Mouse (Mus musculus) limb, embryonic 12.5 days (tissue): ENCODE measurements around the gene Cbfb. TPM values are rescaled to one million over a fixed set of nuclear protein-coding genes. Genes with fewer than 3 reads are reported as not detected.

Experiments used
- ATAC-seq: fragments of 200-750 bp; cut with Nextera tagmentation; 2 replicates; pipeline ENCODE4 v1.8.0; 2017; ENCODE audit warnings: low read depth, moderate TSS enrichment; ENCODE audit not compliant: insufficient number of reproducible peaks, insufficient read depth, low FRiP score, low TSS enrichment
- H3K27ac ChIP-seq: fragments of 300-500 bp; sonication (generic); 2 replicates; pipeline ENCODE4 v1.5.1; 2016; ENCODE audit warnings: mild to moderate bottlenecking, moderate library complexity
- H3K27me3 ChIP-seq: fragments of 300-500 bp; sonication (generic); 2 replicates; pipeline ENCODE4 v1.6.1; 2016; ENCODE audit warnings: mild to moderate bottlenecking, moderate library complexity
- H3K36me3 ChIP-seq: fragments of 300-500 bp; sonication (generic); 2 replicates; pipeline ENCODE4 v1.6.1; 2016; ENCODE audit warnings: mild to moderate bottlenecking, moderate library complexity
- H3K4me1 ChIP-seq: fragments of 300-500 bp; sonication (generic); replicated peaks from 2 replicates; pipeline ENCODE4 v1.6.1; 2016
- H3K4me2 ChIP-seq: fragments of 300-500 bp; sonication (generic); 2 replicates; pipeline ENCODE4 v1.6.1; 2016; ENCODE audit warnings: mild to moderate bottlenecking, moderate library complexity
- H3K4me3 ChIP-seq: fragments of 300-500 bp; sonication (generic); replicated peaks from 2 replicates; pipeline ENCODE4 v1.5.1; 2016; ENCODE audit warnings: mild to moderate bottlenecking
- H3K9ac ChIP-seq: fragments of 300-500 bp; sonication (generic); replicated peaks from 2 replicates; pipeline ENCODE4 v1.6.1; 2016; ENCODE audit warnings: mild to moderate bottlenecking, moderate library complexity
- H3K9me3 ChIP-seq: fragments of 300-500 bp; sonication (generic); 2 replicates; pipeline ENCODE4 v1.6.1; 2016; ENCODE audit warnings: mild to moderate bottlenecking, moderate library complexity
- WGBS: fragments of 180-500 bp; shearing (Covaris S2); methylation state at CpG from one replicate; pipeline ENCODE4 v1.1.7; 2016; 5-methylcytosine and 5-hydroxymethylcytosine counted together
- polyA plus RNA-seq: library from polyadenylated mRNA; unstranded; fragments of >200 nt; fragmentation: Nextera tagmentation; extraction: Ambion mirVana; gene quantifications from 2 replicates; pipeline ENCODE4 v1.2.1, GENCODE M21; 2016

Cbfb gene
- polyA plus RNA-seq, 1 experiment from 2014 or later: 109 TPM

GRCm38 (mm10) chr8:105186467-105187005 lies 16.1 kb downstream of the Cbfb start:
- Histone ChIP-seq H3K4me2 (no peak overlapping the region), H3K27ac (no peak overlapping the region), H3K27me3 (no peaks in the 10 kb centered on the region), H3K36me3 (peaks cover 45% of the 10 kb centered on the region), H3K4me3 (no peak overlapping the region), H3K9me3 (no peaks in the 10 kb centered on the region), H3K9ac (no peak overlapping the region), H3K4me1 (peaks cover 7% of the 10 kb centered on the region)
- WGBS: 73% methylated on average over 1 of the region's 1 CpGs
- ATAC-seq: no peak

DNA sequence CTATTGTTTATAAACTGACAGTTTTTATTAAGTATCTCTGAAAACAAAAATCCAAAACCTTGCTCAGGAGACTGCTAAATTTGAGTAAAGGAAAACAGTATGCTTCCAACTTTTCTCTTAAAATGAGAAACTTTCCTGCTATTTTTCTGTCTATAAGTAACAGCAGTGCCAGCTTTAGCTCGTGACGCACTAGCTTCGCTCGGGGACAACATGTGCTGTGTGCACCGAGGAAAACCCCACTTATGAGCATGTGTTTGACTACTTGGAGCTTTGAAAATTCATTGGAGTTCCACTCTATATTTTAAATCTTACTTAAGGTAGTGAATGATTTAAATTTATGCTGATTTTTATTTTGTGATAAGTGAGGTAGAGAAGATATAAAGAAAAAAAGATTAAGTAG lies 21.7 kb downstream of the Cbfb start:
- Histone ChIP-seq H3K4me3 (no peak overlapping the region), H3K9me3 (no peaks in the 10 kb centered on the region), H3K27me3 (no peaks in the 10 kb centered on the region), H3K4me1 (no peaks in the 10 kb centered on the region), H3K36me3 (peaks cover 59% of the 10 kb centered on the region), H3K27ac (no peak overlapping the region), H3K4me2 (no peak overlapping the region), H3K9ac (no peak overlapping the region)
- 93% methylated on average over 5 of the region's 5 CpGs for WGBS
- no peak for ATAC-seq

- WGBS: 93% methylated on average over 1 of the region's 1 CpGs
- peaks cover 59% of the 10 kb centered on the region for H3K36me3 ChIP-seq
- no peaks in the 10 kb centered on the region for H3K4me1 ChIP-seq
- no peak overlapping the region for H3K4me2 ChIP-seq
- no peaks in the 10 kb centered on the region for H3K27me3 ChIP-seq
- ATAC-seq: no peak
- H3K27ac ChIP-seq: no peak overlapping the region
- H3K4me3 ChIP-seq: no peak overlapping the region
- H3K9ac ChIP-seq: no peak overlapping the region
- H3K9me3 ChIP-seq: no peaks in the 10 kb centered on the region
Measured at GRCm38 (mm10) chr8:105205748-105206147, 35.3 kb downstream of the Cbfb start.

- Histone ChIP-seq H3K36me3 (peaks cover 57% of the 10 kb centered on the region), H3K27me3 (no peaks in the 10 kb centered on the region), H3K4me1 (no peaks in the 10 kb centered on the region), H3K9ac (no peak overlapping the region), H3K4me2 (no peak overlapping the region), H3K9me3 (no peaks in the 10 kb centered on the region), H3K4me3 (no peak overlapping the region), H3K27ac (no peak overlapping the region)
- ATAC-seq: no peak
- WGBS: 80% methylated on average over 7 of the region's 7 CpGs
Measured at GRCm38 (mm10) chr8:105206766-105207275, 36.3 kb downstream of the Cbfb start.

DNA sequence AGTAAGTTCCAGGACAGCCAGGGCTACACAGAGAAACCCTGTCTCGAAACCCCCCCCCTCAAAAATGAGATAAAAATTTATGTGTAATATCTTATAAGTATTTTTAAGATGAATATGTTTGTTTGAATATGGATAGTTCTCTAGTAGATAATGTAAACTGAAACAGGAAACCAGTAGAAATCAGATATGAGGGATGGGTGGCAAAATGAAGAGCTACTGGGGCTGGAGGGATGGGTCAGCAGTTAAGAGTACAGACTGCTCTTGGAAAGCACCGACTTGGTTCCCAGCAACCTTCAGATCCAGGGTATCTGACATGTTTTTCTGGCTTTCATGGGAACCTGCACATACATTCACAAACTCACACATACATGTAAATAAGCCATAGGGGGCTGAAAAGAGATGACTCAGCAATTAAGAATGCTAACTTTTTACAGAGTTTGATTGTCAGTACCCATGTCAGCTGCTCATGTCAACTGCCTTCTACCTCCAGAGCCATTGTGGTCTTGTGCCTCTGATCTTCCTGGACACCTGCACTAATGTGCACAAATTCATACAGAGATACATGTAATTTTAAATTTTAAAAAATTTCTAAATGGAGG lies 37.3 kb downstream of the Cbfb start:
- 92% methylated on average over 2 of the region's 2 CpGs for WGBS
- no peaks in the 10 kb centered on the region for H3K27me3 ChIP-seq
- no peaks in the 10 kb centered on the region for H3K9me3 ChIP-seq
- H3K27ac ChIP-seq: no peak overlapping the region
- no peak overlapping the region for H3K4me2 ChIP-seq
- no peak overlapping the region for H3K9ac ChIP-seq
- no peak for ATAC-seq
- H3K4me3 ChIP-seq: no peak overlapping the region
- no peaks in the 10 kb centered on the region for H3K4me1 ChIP-seq
- peaks cover 51% of the 10 kb centered on the region for H3K36me3 ChIP-seq

- Histone ChIP-seq H3K36me3 (peaks cover 51% of the 10 kb centered on the region), H3K27ac (no peak overlapping the region), H3K9me3 (no peaks in the 10 kb centered on the region), H3K4me2 (no peak overlapping the region), H3K4me1 (no peaks in the 10 kb centered on the region), H3K4me3 (no peak overlapping the region), H3K27me3 (no peaks in the 10 kb centered on the region), H3K9ac (no peak overlapping the region)
- 84% methylated on average over 1 of the region's 1 CpGs for WGBS
- ATAC-seq: no peak
Measured at GRCm38 (mm10) chr8:105209153-105210110, 39.0 kb downstream of the Cbfb start.

- H3K27me3 ChIP-seq: no peaks in the 10 kb centered on the region
- WGBS: 87% methylated on average over 5 of the region's 5 CpGs
Measured at GRCm38 (mm10) chr8:105214104-105214503, 43.6 kb downstream of the Cbfb start.

GRCm38 (mm10) chr8:105217926-105218522 lies 47.5 kb downstream of the Cbfb start:
- no peak overlapping the region for H3K9ac ChIP-seq
- H3K4me1 ChIP-seq: no peaks in the 10 kb centered on the region
- no peak overlapping the region for H3K27ac ChIP-seq
- 81% methylated on average over 5 of the region's 5 CpGs for WGBS
- ATAC-seq: no peak
- H3K4me2 ChIP-seq: no peak overlapping the region
- H3K36me3 ChIP-seq: peaks cover 34% of the 10 kb centered on the region
- H3K9me3 ChIP-seq: no peaks in the 10 kb centered on the region
- H3K27me3 ChIP-seq: no peaks in the 10 kb centered on the region
- no peak overlapping the region for H3K4me3 ChIP-seq

More at GRCm38 (mm10) chr8:105214104-105214503, 43.6 kb downstream of the Cbfb start:
- ATAC-seq: no peak
- Histone ChIP-seq H3K9me3 (no peaks in the 10 kb centered on the region), H3K36me3 (peaks cover 51% of the 10 kb centered on the region), H3K9ac (no peak overlapping the region), H3K4me3 (no peak overlapping the region), H3K27ac (no peak overlapping the region), H3K4me1 (no peaks in the 10 kb centered on the region), H3K4me2 (no peak overlapping the region)

GRCm38 (mm10) chr8:105223850-105224249 lies 53.4 kb downstream of the Cbfb start:
- Histone ChIP-seq H3K4me1 (peaks cover 18% of the 10 kb centered on the region), H3K9me3 (no peaks in the 10 kb centered on the region), H3K4me2 (peak overlapping the region; percentile 85; the same call in 1 of the 2 replicates), H3K4me3 (no peak overlapping the region), H3K27me3 (no peaks in the 10 kb centered on the region), H3K27ac (no peak overlapping the region), H3K9ac (no peak overlapping the region), H3K36me3 (no peaks in the 10 kb centered on the region)
- WGBS: 70% methylated on average over 7 of the region's 7 CpGs
- no peak for ATAC-seq

DNA sequence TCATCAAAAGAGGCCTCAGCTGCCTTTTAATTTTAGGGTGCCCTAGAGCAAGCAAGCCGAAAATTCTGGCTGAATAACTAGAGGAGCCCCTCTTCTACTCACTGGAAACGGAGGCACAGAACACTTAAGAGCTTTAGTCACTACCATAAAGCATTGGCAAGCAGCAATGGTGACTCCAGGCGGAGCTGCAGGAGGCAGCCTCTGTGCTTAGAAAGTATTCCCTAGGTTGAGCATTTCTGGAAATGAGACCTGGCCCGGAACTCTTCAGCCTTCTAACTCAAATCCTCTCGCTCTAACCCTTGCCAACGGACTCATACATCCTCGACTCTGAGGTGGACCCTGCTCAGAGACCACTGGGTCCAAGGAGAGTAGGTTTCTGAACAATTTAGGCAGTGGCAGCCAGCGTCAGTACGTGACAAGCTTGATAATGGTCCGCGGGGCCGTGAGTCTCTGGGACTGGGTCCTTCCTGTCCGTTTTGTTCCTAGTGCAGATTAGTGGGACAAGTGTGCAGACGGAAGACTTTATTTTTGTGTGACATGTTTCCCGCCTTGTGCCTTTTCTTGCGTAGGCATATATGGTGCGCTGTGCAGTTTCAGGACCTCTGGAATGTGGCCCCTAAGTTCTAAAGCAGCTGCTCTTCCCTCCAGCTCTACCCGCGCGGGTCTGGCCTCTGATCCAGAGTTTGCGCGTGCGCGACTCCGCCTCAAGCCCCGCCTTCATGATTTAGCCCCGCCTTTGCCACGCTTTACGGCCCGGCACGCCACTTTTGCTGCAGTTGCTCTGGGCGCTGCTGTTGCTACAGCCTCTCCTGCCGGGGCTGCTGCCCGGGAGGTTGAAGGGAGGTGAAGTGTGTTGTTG lies 54.2 kb downstream of the Cbfb start, which contains the start of gene D230025D16Rik:
Gene D230025D16Rik (plus strand): TSS at position 733 of the 859 bp plus-strand sequence.
- WGBS: 2% methylated on average over 34 of the region's 34 CpGs
- H3K4me3 ChIP-seq: peak within 1 kb of the TSS; percentile 95
- peak within 1 kb of the TSS; percentile 91 for H3K27ac ChIP-seq
- H3K27me3 ChIP-seq: no peaks in the 10 kb centered on the region
- H3K9ac ChIP-seq: peak within 1 kb of the TSS; percentile 87
- no peaks in the 10 kb centered on the region for H3K9me3 ChIP-seq
- H3K4me1 ChIP-seq: peaks cover 18% of the 10 kb centered on the region
- H3K36me3 ChIP-seq: no peaks in the 10 kb centered on the region
- peak; percentile 96 for ATAC-seq
- peak within 1 kb of the TSS; percentile 85 for H3K4me2 ChIP-seq
